Mouse (Mus musculus) CD4-positive, CD25-positive, alpha-beta regulatory T cell, adult 2 months (primary cell): ENCODE measurements at regions not wholly inside any gene's neighbourhood (a gene's known extent, or its start where the extent isn't known, plus 50 kb on each side); places are given as distances from the start of the nearest gene placed in this dataset.

Source experiments
- DNase-seq: peaks from one replicate; pipeline ENCODE4 v3.0.0-alpha.2; 2012; ENCODE audit warnings: low read depth, low spot score

GRCm38 (mm10) chr13:97652279-97652678, 108.2 kb downstream of the Gm10260 start:
- DNase-seq = no peak

- DNase-seq = no peak
Measured at GRCm38 (mm10) chr13:97651761-97652160, 108.7 kb downstream of the Gm10260 start.

GRCm38 (mm10) chr13:97651176-97651575, 109.3 kb downstream of the Gm10260 start:
- no peak for DNase-seq

GRCm38 (mm10) chr13:97650191-97650590, 110.2 kb downstream of the Gm10260 start:
- no peak for DNase-seq

GRCm38 (mm10) chr13:97647486-97647885, 112.9 kb downstream of the Gm10260 start:
- no peak for DNase-seq

- no peak for DNase-seq
Measured at GRCm38 (mm10) chr13:97646021-97646385, 114.4 kb downstream of the Gm10260 start.

- DNase-seq = peak; percentile 50
Measured at GRCm38 (mm10) chr13:97645107-97646020, 115.1 kb downstream of the Gm10260 start.

DNA sequence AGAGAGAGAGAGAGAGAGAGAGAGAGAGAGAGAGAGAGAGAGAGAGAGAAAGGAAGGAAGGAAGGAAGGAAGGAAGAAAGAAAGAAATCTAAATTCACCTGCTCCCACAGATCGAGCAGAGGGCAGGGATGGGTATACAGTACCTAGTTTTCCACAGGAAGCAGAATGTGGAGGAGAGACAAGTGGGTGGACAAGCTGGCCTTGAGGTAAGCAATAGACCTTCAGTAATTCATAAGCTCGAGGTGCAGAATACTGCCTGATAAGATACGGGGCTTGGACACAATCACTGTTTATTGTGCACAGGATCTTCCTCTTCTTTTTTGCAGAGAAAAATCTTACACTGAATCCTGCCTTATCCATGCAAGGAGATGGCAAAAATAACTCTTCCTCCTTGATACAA, 120.2 kb downstream of the Gm10260 start:
- no peak for DNase-seq

GRCm38 (mm10) chr13:97639656-97640055, 120.8 kb downstream of the Gm10260 start:
- no peak for DNase-seq

DNA sequence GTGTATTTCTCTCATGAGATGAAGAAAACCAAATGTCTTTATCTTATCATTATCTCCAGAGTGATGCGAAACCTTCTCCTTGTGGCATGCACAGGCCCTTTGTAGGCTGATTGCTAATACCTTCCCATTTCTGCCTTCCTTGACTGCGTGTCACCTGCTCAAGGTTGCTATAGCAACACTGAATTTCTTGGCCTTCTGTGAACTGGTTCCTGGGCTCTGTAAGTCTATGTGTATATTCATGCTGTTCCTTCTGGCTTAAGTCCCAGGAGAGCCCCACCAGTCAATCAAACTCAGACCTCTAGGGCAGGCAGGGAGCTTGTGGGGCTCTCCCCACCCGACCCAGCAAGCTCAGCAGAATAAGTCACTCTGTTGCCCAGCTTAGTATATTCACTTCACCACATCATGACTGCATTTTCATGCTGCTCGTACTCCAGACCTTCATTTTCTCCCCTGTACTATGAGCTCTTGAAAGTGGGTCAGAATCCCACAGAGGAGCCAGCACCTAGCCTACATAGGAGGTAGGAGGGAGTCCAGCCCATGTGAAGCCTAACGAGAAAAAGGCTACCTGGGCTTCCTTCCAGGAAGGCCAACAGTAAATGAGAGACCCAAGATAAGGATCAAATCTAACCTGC, 121.9 kb downstream of the Gm10260 start:
- no peak for DNase-seq

- no peak for DNase-seq
Measured at GRCm38 (mm10) chr13:97637506-97637905, 122.9 kb downstream of the Gm10260 start.

GRCm38 (mm10) chr13:97634041-97634788, 126.2 kb downstream of the Gm10260 start:
- no peak for DNase-seq

GRCm38 (mm10) chr13:97633551-97633950, 126.9 kb downstream of the Gm10260 start:
- DNase-seq = no peak

GRCm38 (mm10) chr13:97631872-97632402, 128.5 kb downstream of the Gm10260 start:
- no peak for DNase-seq

GRCm38 (mm10) chr13:97630921-97631320, 129.5 kb downstream of the Gm10260 start:
- DNase-seq = no peak

DNA sequence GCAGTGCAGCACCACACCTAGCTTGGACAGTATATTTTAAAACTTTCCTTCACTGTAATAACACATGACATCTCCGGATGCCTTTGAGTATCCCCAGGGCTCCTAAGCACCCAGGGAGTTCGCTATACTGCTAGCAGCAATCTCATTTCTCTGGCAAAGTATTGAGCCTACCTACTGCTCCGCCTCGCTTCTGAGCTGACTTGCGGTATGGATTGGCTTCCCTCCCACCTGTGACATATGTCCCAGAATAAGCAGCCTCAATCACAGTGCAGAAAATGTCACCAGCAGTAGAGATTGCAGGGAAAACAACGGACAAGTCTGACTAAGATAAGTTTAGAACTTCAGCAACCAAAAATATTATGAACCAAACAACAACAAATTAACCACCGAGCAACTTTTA, 131.8 kb downstream of the Gm10260 start:
- no peak for DNase-seq

GRCm38 (mm10) chr13:97627247-97627646, 133.2 kb downstream of the Gm10260 start:
- DNase-seq = no peak

DNA sequence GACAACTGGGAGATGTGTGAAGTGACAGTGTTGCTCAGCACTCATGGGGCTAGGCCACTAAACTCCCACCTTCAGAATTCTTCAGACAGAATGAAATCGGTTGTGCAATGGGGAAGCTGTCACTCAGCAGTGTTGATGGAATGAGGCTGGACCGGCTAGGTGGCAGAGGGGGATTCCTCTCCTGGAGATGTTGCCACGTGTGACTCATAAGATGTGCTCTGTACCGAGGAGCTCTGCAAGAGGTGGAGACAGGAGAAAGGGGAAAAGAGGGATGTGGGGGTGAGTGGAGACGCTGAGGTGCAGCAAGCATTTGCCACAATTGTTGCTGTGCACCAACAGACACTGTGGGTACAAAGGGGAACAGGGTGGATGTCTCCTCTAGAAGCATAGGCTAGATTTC, 133.6 kb downstream of the Gm10260 start:
- DNase-seq = no peak

- no peak for DNase-seq
Measured at GRCm38 (mm10) chr13:97626116-97626515, 134.3 kb downstream of the Gm10260 start.

GRCm38 (mm10) chr13:97625391-97625790, 135.0 kb downstream of the Gm10260 start:
- no peak for DNase-seq

DNA sequence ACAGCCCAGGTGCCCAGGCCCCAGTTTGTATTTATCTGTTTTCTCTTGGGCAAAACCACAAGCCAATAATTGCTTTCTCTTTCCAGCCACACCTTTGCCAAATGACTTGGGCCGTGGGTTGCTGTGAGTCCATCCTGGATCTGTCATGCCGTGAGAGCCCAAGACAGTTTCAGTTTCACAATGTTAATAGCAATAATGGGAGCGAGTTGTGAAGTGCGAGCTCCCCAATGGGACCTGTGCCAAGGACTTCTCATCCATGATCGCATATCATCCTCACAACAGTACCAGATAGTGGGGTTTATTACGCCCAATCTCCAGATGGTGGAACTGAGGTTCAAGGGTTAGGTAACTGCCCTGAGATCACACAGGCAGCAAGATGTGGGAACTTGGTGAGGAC, 142.2 kb downstream of the Gm10260 start:
- DNase-seq = no peak
